Mouse (Mus musculus) retina, postnatal 7 days (tissue): ENCODE measurements around the gene Ylpm1.

Experiments used
- DNase-seq: peaks from one replicate; pipeline ENCODE4 v3.0.0-alpha.2; 2012; ENCODE audit warnings: low read depth, low spot score

The Ylpm1 gene

GRCm38 (mm10) chr12:84996083-84996496, at the start of gene Ylpm1:
Gene Ylpm1 (plus strand): TSS chr12:84996321.
- peak; percentile 98 for DNase-seq

DNA sequence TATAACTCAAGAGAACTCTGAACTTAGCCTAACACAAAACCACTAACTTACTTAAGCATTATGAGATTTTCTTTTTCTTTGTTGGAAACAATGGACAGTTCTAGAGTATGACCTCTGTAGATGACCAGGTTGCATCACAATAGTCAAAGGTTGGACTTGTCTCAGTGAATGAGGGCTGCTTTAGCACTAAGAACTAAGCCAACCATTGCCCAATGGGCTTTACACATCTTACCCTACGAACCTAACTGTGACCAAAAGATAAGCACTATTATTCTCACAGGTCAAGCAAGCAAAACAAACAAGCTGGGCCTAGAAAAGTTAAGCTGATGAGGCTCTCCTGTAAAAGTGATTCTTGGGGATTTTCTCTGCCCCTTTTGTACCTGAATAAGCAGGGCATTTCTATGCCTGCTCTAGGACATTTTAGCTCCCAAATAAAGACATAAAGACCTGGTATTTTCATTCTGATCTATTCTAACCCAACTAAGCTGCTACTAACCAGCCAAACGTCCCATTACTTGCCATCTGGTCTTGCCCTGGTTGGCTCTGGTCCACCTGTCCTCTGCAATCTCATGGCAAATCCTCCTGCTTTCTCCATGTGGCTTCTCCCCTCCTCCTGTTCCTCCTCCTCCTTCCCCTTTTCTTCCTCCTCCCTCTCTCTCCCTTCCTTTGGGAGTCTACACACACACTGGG, 48.1 kb upstream of the Ylpm1 start:
- no peak for DNase-seq

- DNase-seq: no peak
Measured at GRCm38 (mm10) chr12:84948584-84949285, 47.4 kb upstream of the Ylpm1 start.

GRCm38 (mm10) chr12:84950763-84951162, 45.4 kb upstream of the Ylpm1 start:
- no peak for DNase-seq

DNA sequence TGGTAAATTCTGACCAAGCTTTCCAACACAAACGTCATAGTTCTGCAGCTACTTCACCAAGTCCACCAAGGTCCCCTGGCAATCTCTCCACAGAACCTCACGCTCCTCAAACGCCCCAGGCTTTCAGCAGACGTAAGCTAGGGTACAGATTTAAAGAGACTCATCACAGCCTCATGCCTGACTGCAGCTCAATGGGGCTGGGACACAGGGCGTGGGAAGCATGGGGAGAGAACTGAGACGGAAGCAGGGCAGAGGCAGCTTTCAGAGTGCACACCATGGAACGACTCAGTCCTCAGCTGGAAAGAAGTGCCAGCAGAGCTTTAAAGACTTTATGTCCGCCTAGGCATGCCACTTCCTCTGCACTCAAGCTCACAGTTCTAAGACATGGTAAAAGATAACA, 44.6 kb upstream of the Ylpm1 start:
- DNase-seq: no peak

GRCm38 (mm10) chr12:84952351-84952750, 43.8 kb upstream of the Ylpm1 start:
- DNase-seq: no peak

- no peak for DNase-seq
Measured at GRCm38 (mm10) chr12:84956317-84956716, 39.8 kb upstream of the Ylpm1 start.

DNA sequence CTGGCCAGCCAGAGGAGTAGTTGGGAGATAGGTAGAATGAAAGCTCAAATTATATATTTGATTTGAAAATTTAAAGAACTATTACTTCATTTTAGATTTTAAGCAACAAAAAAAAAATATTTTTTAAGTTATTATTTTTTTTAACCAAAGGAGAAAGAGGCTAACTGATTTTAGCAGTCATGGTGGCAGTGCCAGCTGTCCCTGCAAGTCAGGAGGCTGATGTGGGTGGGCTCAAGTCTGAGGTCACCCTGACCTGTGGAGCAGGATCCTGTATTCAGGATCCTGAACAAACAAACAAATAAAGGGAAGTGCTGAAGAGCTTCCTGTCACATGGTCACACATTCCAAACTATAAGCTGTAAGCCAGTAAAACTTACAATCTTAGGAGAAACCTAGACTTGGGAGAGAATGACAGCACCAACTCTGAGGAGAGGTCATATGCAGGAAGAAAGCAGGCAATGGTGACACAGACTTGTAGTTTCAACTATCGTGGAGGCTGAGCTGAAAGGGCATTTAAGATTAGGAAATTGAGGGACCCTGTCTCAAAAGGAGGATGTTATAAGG, 37.2 kb upstream of the Ylpm1 start:
- DNase-seq: no peak

DNA sequence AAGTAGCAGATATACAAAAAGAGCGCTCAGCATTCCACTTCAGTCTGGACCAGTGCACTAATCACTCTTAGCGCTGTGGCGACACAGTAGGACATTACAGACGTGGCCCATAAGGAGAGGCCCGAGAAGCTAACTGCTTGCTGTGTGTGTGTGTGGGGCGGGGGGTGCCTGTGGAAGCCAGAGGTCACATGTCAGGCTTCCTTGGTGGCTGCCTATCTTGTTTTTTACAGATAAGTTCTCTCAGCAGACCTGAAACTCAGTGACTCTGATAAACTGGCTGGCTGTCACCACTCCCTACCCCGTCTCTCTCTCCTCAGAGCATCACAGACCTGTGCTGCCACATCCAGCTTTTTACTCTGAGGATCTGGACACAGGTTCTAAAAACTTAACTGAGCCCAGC, 33.5 kb upstream of the Ylpm1 start:
- DNase-seq: no peak

GRCm38 (mm10) chr12:84968831-84969655, 27.1 kb upstream of the Ylpm1 start:
- DNase-seq: no peak

GRCm38 (mm10) chr12:84969656-84970427, 26.3 kb upstream of the Ylpm1 start:
- DNase-seq: no peak

DNA sequence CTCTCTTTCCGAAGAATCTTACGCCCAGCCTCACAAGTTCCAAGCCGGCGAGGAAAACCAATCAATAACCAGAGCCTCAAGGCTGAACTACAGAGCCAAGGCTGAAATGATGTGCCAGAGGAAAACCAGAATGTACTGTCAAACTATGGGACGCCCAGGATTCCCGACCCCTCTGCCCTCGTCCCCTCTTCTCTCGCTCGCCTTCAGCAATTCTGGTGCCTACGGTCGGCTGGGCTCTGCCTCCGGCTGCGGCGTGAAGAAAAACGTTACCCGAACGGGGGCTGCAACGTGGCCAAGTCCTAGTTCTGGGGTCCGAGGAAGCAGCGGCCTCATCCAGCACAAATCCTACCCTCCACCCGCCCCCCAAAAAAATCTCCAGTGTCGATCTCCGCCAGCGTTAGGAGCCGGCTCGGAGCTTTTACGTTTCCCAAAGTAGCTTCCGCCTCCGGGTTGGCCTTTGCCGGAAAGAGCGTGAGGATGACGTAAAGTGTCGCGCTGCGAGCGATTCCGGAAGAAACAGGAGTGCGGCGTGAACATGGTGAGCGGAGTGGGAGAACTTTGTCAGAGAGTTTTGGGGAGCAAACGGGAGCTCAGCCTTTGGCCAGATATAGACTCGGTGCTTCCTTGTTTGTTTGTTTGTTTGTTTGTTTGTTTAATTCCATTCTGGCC, 25.6 kb upstream of the Ylpm1 start, which contains the start of the genes Fcf1 and Arel1:
Gene Fcf1, plus strand, starts transcription at position 470 of the 669 bp plus-strand sequence.
Gene Arel1, minus strand, starts transcription at position 473 of the 669 bp plus-strand sequence.
- peak; percentile 86 for DNase-seq

- no peak for DNase-seq
Measured at GRCm38 (mm10) chr12:84979264-84979862, 16.8 kb upstream of the Ylpm1 start.

DNA sequence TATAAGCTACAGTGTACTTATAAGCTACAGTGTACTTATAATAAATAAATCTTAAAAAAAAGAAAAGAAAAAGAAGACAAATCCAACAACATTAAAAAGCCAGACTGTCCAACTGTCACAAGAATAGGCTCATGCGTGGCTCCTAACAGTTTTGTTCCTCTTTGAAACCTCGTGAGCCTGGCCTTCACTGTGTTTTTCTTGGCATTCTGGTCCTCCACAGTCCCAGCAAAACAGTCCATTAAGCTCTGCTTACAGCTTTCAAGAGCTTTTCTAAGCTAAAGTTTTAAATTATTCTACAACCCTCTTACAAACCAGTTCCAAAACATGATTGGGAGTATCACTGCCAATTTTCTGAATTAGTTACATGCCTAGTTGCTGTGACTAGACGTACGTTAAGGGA, 6.7 kb upstream of the Ylpm1 start:
- no peak for DNase-seq

DNA sequence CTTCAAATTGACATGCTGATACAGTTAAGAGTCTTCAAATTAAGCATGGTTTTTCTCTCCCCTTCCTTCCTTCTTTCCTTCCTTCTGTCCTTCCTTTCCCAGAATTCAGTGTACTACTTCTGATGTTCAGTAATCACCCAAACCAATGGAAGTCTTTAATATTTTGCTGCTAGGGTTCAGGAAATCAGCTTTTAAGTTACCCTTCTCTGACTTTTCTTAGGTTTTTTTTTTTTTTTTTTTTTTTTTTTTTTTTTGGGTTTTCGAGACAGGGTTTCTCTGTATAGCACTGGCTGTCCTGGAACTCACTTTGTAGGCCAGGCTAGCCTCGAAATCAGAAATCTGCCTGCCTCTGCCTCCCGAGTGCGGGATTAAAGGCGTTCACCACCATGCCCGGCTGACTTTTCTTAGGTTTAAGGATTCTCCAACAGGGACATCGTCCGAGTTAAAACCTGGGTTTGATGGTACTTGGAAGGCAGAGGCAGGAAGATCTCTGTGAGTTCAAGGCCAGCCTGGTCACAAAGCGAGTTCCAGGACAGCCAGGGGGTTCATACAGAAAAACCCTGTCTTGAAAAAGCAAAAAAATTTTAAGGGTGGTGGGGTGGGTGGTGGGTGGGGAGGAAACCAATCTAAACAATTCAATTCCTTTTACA, 884 bp upstream of the Ylpm1 start:
- DNase-seq: no peak

- no peak for DNase-seq
Measured at GRCm38 (mm10) chr12:84996501-84997398, 629 bp downstream of the Ylpm1 start.

DNA sequence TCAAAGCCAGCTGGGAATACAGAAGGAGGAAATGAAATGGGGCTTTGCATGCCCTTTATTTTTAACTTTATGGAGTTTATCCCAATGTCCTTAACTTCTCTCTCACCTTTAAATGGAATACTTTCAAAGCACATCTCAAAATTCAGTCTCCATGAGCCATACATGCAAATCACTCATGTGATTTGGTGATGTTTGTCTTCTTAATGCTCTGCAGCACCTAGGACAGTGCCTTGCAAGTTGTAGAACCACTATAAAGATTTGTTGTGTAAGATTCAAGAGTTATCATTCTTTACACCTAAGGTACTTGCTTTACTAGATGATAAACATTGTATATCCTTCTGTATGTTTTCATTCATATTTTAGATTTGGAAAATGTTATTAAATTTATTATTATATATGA, 2.9 kb downstream of the Ylpm1 start:
- no peak for DNase-seq

DNA sequence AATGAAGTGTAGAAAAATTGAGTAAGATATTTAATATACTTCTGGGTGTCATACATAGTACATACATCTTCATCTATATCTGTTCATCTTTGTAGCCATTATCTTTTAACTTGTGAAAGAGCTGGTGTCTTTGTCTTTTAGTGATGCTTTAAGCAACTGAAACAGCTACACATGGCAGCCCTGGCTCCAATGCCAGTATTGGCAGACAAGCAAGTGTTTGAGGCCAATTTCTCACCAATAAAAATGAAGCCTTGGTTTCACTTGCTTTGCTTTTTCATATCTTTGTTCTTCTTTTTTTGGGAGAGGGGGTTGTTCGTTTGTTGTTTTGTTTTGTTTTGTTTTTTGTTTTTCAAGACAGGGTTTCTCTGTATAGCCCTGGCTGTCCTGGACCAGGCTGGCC, 10.1 kb downstream of the Ylpm1 start:
- no peak for DNase-seq

GRCm38 (mm10) chr12:85007021-85007420, 10.9 kb downstream of the Ylpm1 start:
- DNase-seq: no peak
